Mouse (Mus musculus) small intestine, adult 2 months (tissue): ENCODE results near the gene Myl3. TPM values are rescaled to one million over a fixed set of nuclear protein-coding genes. Genes with fewer than 3 reads are reported as not detected.

Experiments
- H3K27ac ChIP-seq: fragments of 200-500 bp; 2 replicates; pipeline ENCODE4 v1.5.1; 2012; ENCODE audit warnings: low read depth, low read length, control low read depth, inconsistent platforms; ENCODE audit not compliant: insufficient read depth
- H3K27me3 ChIP-seq: fragments of 200-500 bp; 2 replicates; pipeline ENCODE4 v1.6.1; 2012; ENCODE audit warnings: mild to moderate bottlenecking, moderate library complexity, low read length, inconsistent platforms; ENCODE audit not compliant: control insufficient read depth, insufficient read depth
- H3K36me3 ChIP-seq: fragments of 200-500 bp; 2 replicates; pipeline ENCODE4 v1.6.1; 2012; ENCODE audit warnings: mild to moderate bottlenecking, low read length, control low read depth, inconsistent platforms; ENCODE audit not compliant: control insufficient read depth, insufficient read depth
- H3K4me1 ChIP-seq: fragments of 200-500 bp; 2 replicates; pipeline ENCODE4 v1.6.1; 2012; ENCODE audit warnings: low read length, inconsistent platforms, mixed read lengths; ENCODE audit not compliant: control insufficient read depth, insufficient read depth, insufficient read length
- H3K4me3 ChIP-seq: fragments of 200-500 bp; 2 replicates; pipeline ENCODE4 v1.5.1; 2012; ENCODE audit warnings: low read depth, mild to moderate bottlenecking, control low read depth, inconsistent platforms, low read length, moderate library complexity
- CTCF ChIP-seq: fragments of 200-500 bp; IDR thresholded peaks from 2 replicates; pipeline ENCODE4 v1.5.1; 2012; ENCODE audit warnings: low read depth, mild to moderate bottlenecking, control low read depth, inconsistent platforms, low read length, moderate library complexity, mixed read lengths; ENCODE audit not compliant: insufficient replicate concordance, insufficient read length; ENCODE audit errors: extremely low read depth
- POLR2A ChIP-seq: fragments of 200-500 bp; IDR thresholded peaks from 2 replicates; pipeline ENCODE4 v1.6.1; 2012; ENCODE audit warnings: low read depth, mild to moderate bottlenecking, control low read depth, inconsistent platforms, low read length, moderate library complexity
- WGBS: fragments of 180-500 bp; shearing (Covaris S2); methylation state at CpG from one replicate; pipeline ENCODE4 v1.1.7; 2018; 5-methylcytosine and 5-hydroxymethylcytosine counted together
- polyA plus RNA-seq: library from polyadenylated mRNA; depleted of rRNA; stranded (reverse); fragments of >200 nt; gene quantifications from 2 replicates; pipeline ENCODE4 v1.2.3, GENCODE M21; 2012

The Myl3 gene
- polyA plus RNA-seq, 1 experiment = not detected

- Histone ChIP-seq H3K27me3 (peaks cover 2% of the 10 kb centered on the region; the same call in 1 of the 2 replicates), H3K27ac (no peak overlapping the region), H3K4me1 (no peaks in the 10 kb centered on the region), H3K36me3 (no peaks in the 10 kb centered on the region), H3K4me3 (no peak overlapping the region)
- whole genome bisulfite sequencing = 59% methylated on average over 2 of the region's 2 CpGs
- TF ChIP-seq POLR2A (no peak), CTCF (peak; percentile 59; the same call in 1 of the 2 replicates)
These were observed 17.6 kb downstream of the Myl3 start for GRCm38 (mm10) chr9:110759265-110759664.

- TF ChIP-seq POLR2A (no peak), CTCF (no peak)
- Histone ChIP-seq H3K27me3 (peaks cover 4% of the 10 kb centered on the region; the same call in 1 of the 2 replicates), H3K4me3 (no peak overlapping the region), H3K4me1 (no peaks in the 10 kb centered on the region), H3K27ac (no peak overlapping the region), H3K36me3 (no peaks in the 10 kb centered on the region)
- WGBS = 85% methylated on average over 8 of the region's 8 CpGs
These were observed 19.2 kb downstream of the Myl3 start for GRCm38 (mm10) chr9:110760886-110761285.

- Histone ChIP-seq H3K4me1 (no peaks in the 10 kb centered on the region), H3K4me3 (no peak overlapping the region), H3K27ac (no peak overlapping the region), H3K27me3 (peaks cover 4% of the 10 kb centered on the region; the same call in 1 of the 2 replicates), H3K36me3 (no peaks in the 10 kb centered on the region)
- 85% methylated on average over 10 of the region's 10 CpGs for WGBS
- no peak for TF ChIP-seq POLR2A
- no peak for TF ChIP-seq CTCF
These were observed 21.1 kb downstream of the Myl3 start for GRCm38 (mm10) chr9:110762763-110763162.

GRCm38 (mm10) chr9:110763405-110763804 is 21.7 kb downstream of the Myl3 start:
- Histone ChIP-seq H3K4me1 (no peaks in the 10 kb centered on the region), H3K36me3 (no peaks in the 10 kb centered on the region), H3K27me3 (peaks cover 4% of the 10 kb centered on the region; the same call in 1 of the 2 replicates), H3K4me3 (no peak overlapping the region), H3K27ac (no peak overlapping the region)
- WGBS = 71% methylated on average over 2 of the region's 2 CpGs
- TF ChIP-seq POLR2A = no peak
- no peak for TF ChIP-seq CTCF

- TF ChIP-seq CTCF = no peak
- TF ChIP-seq POLR2A = no peak
- H3K4me3 ChIP-seq = no peak overlapping the region
- H3K36me3 ChIP-seq = no peaks in the 10 kb centered on the region
- no peaks in the 10 kb centered on the region for H3K27me3 ChIP-seq
- no peaks in the 10 kb centered on the region for H3K4me1 ChIP-seq
- H3K27ac ChIP-seq = no peak overlapping the region
- WGBS = 87% methylated on average over 10 of the region's 10 CpGs
These were observed 30.7 kb downstream of the Myl3 start for GRCm38 (mm10) chr9:110772336-110772735.

- no peaks in the 10 kb centered on the region for H3K36me3 ChIP-seq
- H3K27me3 ChIP-seq = no peaks in the 10 kb centered on the region
- H3K4me3 ChIP-seq = no peak overlapping the region
- no peak overlapping the region for H3K27ac ChIP-seq
- H3K4me1 ChIP-seq = no peaks in the 10 kb centered on the region
- WGBS = 81% methylated on average over 15 of the region's 15 CpGs
- no peak for TF ChIP-seq CTCF
- TF ChIP-seq POLR2A = no peak
These were observed 33.0 kb downstream of the Myl3 start for GRCm38 (mm10) chr9:110774403-110775268.

- no peak for TF ChIP-seq CTCF
- TF ChIP-seq POLR2A = no peak
- H3K27ac ChIP-seq = no peak overlapping the region
- peaks cover 2% of the 10 kb centered on the region; the same call in 1 of the 2 replicates for H3K27me3 ChIP-seq
These were observed 33.8 kb downstream of the Myl3 start for GRCm38 (mm10) chr9:110775269-110776022.

More at GRCm38 (mm10) chr9:110775269-110776022, 33.8 kb downstream of the Myl3 start:
- Histone ChIP-seq H3K4me3 (no peak overlapping the region), H3K36me3 (no peaks in the 10 kb centered on the region), H3K4me1 (no peaks in the 10 kb centered on the region)
- WGBS = 89% methylated on average over 10 of the region's 10 CpGs
